Mouse (Mus musculus): ENCODE results near the gene Sphkap.

Sphkap gene

GRCm38 (mm10) chr1:83297137-83298076, 110.6 kb downstream of the Sphkap start:
- no peak for DNase-seq (ENCODE audit: low read depth, low spot score)

- no peak for DNase-seq (ENCODE audit: low read depth, low spot score)
These were observed 122.1 kb downstream of the Sphkap start for GRCm38 (mm10) chr1:83285866-83286265.

- no peak for DNase-seq (ENCODE audit: low read depth, low spot score)
These were observed 131.0 kb downstream of the Sphkap start for GRCm38 (mm10) chr1:83277044-83277443.

GRCm38 (mm10) chr1:83276637-83277036, 131.4 kb downstream of the Sphkap start:
- no peak for DNase-seq (ENCODE audit: low read depth, low spot score)

- no peak for DNase-seq (ENCODE audit: low read depth, low spot score)
These were observed 156.3 kb downstream of the Sphkap start for GRCm38 (mm10) chr1:83251746-83252145.

- no peak for DNase-seq (ENCODE audit: low read depth, low spot score)
These were observed 159.7 kb downstream of the Sphkap start for GRCm38 (mm10) chr1:83248235-83248746.

- DNase-seq (ENCODE audit: low read depth, low spot score) = no peak
These were observed 180.1 kb downstream of the Sphkap start for GRCm38 (mm10) chr1:83227946-83228345.

- DNase-seq (ENCODE audit: low read depth, low spot score) = no peak
These were observed 183.5 kb downstream of the Sphkap start for GRCm38 (mm10) chr1:83224423-83224960.

- no peak for DNase-seq (ENCODE audit: low read depth, low spot score)
These were observed 184.9 kb downstream of the Sphkap start for GRCm38 (mm10) chr1:83223072-83223471.

GRCm38 (mm10) chr1:83218260-83218659, 189.7 kb downstream of the Sphkap start:
- DNase-seq (ENCODE audit: low read depth, low spot score) = no peak

GRCm38 (mm10) chr1:83209981-83210380, 198.0 kb downstream of the Sphkap start:
- no peak for DNase-seq (ENCODE audit: low read depth, low spot score)
